Mouse (Mus musculus): Measurements from ENCODE around the gene Asxl1.
"Not testable (repeated sequence)": the region's sequence is repeated elsewhere in the genome, so short reads cannot be mapped to it uniquely, and the experiment has no call there.

Gene Asxl1

GRCm38 (mm10) chr2:153343191-153343590 is 2.4 kb upstream of the Asxl1 start:
- no peak for DNase-seq (ENCODE audit: low spot score in 2 of 2)

DNA sequence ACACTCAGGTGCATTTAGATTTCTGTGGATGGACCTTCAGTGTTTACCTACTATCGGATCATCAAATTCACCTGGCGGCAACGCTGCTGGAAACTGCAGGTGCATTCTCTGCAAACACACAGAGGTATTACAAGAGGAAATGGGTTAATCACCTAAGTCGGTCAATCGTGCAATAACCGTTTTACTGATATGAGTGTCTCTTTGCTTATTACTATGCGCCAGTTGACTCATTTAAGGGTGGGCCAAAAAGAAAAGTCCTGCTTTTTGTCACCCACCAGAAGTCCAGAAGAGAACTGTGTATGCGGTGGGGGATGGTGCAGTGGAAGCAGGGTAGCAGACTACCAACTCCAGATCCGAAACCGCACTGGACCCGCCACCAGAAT is 567 bp upstream of the Asxl1 start:
- DNase-seq (ENCODE audit: low spot score in 2 of 2), result no peak

DNA sequence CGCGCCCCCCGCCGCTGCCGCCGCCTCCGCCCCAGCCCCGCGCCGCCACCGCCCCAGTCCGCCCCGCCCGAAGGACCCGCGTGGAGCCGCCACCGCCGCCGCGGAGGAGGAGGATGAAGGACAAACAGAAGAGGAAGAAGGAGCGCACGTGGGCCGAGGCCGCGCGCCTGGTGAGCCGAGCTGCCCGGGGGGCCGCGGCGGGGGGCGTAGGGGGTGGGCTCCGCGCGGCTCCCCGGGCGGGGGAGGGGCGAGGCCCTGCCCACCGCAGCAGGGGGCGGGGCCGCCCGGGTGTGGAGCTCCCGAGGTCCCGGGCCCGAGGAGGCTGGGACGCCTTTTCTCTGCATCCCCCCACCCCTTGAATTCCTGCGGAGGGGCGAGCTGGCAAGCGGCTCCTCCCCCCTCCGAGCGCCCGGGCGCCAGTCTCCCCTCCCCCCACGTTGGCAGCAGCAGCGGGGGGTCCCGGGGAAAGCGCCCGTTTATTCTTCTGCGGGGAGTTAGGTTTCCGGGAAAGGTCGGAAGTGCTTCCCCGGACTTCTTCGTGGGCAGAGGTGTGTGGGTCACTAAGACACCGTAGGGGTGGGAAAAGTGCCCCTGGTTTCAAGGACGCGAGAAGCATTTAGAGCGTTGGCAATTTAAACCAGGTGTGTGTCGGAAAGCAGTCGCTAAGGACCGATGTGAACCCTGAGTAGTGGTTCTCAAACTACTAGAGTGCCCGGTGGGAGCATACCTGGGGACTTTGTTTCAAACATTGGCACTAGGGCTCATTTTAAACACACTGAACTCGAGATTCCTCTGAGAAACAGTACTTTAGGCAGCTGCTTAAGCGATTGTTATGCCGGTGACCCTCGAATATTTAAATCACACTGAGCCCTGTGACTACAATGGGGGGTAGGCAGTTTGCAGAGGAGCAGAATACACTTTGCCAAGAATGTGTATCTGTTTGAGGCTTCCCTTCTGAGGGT is 873 bp downstream of the Asxl1 start:
- DNase-seq (ENCODE audit: low spot score in 2 of 2), result peak; percentile 51 to 66

DNA sequence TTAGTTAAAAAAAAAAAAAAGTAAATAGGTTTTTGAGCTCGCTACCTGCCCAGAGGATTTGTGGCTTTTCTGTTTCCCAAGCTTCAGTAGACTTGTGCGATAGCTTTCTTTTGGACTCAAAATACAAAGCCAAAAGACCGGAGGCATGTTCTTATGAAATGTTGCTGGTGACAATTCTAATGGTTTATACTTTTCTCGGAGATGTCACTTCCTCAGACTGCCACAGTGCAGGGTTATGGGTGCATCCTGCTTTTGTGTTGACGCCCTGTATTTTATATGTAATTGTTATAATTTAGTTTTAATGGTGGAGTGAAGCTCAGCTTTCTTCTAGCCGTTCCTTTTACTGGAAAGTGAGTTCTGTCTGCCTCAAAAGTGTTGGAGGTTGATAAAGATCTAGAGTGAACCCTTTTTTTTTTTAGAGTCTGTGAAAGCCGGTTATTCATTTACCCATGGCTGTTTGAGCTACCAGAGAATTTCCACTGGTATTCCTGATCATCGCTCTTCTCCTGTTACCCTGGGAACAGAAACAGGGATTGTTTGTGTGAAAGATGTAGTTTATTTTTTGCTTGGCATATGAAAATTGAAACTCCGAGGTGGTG is 1.7 kb downstream of the Asxl1 start:
- no peak for DNase-seq (ENCODE audit: low spot score in 2 of 2)

DNA sequence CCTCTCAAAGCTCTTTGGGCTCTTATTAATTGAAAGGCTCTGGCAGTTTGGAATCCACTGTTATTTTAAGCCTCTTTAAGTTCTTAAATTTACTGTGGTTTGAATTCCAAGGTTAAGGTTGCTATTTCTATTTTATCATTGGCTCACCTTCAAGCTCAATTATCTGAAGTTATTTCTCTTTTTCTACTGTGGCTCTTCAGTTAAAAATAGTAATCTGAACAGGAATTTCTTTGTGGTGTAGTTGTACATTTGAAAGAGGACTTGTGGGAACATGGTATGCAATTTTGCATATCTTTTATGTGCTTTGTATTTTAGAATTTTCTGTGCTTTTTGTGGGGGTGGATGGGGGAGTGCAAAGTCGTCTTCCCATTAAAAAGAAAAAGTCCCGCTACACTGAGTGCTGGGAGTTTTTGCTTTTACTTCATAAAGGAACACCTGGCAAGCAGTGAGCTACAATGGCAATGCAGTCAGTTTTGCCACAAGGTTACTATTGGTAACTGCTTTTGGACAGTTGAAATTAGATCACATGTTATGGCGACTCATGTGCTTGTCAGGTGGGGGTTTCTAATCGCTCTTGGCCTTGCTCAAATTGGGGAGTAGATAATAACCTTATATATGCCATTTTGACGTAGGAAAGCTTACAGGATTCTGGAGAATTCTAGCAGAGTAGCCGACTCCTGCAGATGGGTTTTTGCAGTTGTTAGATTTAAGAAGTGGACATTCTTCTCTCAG is 2.6 kb downstream of the Asxl1 start:
- no peak for DNase-seq (ENCODE audit: low spot score in 2 of 2)

- peak; percentile 13 to 22 for DNase-seq (ENCODE audit: low spot score in 2 of 2)
Observed at GRCm38 (mm10) chr2:153350552-153351181, 5.0 kb downstream of the Asxl1 start.

DNA sequence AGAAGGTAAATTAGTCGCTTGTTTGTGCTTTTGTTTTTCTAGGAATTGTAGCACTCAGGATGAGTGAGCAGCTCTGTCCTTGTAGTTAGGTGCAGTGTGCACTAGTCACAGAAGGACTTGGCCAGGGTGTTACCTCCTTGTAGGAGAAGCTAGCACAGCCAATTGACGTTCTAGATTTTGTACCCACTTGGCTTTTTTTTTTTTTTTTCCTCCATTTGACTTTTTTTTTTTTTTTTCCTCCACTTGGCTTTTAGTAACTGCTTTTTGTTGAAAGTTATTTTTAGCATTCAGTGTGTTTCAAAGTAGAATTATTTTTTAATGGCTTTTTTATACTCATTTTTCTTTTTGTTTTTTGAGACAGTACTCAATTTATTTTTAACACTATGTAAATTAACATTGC is 9.0 kb downstream of the Asxl1 start:
- no peak for DNase-seq (ENCODE audit: low spot score in 2 of 2)

DNA sequence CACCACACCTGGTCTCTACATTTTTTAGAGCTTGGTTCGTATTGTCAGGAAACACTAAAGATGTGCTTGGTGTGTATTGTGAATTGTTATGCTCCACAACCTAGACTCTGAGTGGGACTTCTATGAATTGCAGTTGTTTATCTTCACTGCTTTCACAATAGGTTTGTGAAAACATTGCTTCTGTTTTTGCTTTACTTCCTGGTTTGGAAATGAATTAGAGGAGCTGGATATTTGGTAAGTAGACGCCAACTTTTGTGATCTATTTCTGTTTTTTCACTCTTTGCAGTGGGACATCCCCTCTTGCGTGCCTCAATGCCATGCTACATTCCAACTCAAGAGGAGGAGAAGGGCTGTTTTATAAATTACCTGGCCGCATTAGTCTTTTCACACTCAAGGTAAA is 11.2 kb downstream of the Asxl1 start:
- no peak for DNase-seq (ENCODE audit: low spot score in 2 of 2)

GRCm38 (mm10) chr2:153361101-153361710 is 15.6 kb downstream of the Asxl1 start:
- DNase-seq (ENCODE audit: low spot score in 2 of 2), result no peak

GRCm38 (mm10) chr2:153364531-153364930 is 18.9 kb downstream of the Asxl1 start:
- not testable (repeated sequence) for DNase-seq (ENCODE audit: low spot score in 2 of 2)

GRCm38 (mm10) chr2:153370871-153371270 is 25.2 kb downstream of the Asxl1 start:
- no peak for DNase-seq (ENCODE audit: low spot score in 2 of 2)

DNA sequence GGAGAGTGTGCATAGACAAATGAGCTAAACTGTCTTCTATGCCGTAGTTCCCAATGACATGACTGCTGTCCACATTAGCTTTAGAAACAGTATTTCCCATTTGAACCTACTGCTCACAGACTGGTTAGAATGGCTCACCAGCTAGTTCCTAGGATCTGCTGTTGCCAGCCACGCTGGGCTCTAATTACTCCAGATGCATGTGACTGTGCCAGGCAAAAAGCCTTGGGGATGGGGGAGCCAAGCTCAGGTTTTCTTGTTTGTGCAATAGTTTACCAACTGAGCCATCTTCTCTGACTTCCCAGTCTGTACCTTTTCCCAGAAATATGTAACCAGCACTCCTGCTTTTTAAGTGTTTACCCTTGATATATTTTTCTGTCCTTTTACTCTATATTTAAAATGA is 29.8 kb downstream of the Asxl1 start:
- DNase-seq (ENCODE audit: low spot score in 2 of 2), result no peak

DNA sequence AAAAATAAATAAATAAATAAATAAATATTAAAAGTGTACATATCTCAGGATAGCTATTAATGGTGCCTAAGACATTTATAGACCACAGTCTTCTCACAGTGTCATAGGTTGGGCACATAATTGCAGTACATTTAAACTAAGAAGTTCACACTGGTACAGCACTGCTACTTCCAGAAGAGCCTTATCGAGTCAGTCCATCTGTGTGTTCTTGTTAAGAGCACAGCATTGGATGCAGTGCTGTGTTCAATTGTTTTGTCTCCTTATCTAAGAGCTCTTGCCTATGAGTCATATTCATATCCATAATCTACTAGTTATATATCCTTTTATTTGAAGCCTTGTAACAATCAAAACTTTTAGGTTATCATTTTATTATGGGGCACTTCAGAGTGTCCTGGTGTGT is 34.9 kb downstream of the Asxl1 start:
- DNase-seq (ENCODE audit: low spot score in 2 of 2), result no peak

GRCm38 (mm10) chr2:153389831-153390230 is 44.2 kb downstream of the Asxl1 start:
- no peak for DNase-seq (ENCODE audit: low spot score in 2 of 2)

GRCm38 (mm10) chr2:153393045-153393444 is 47.4 kb downstream of the Asxl1 start:
- peak in 1 of 2 experiments; percentile 38 for DNase-seq (ENCODE audit: low spot score in 2 of 2)

DNA sequence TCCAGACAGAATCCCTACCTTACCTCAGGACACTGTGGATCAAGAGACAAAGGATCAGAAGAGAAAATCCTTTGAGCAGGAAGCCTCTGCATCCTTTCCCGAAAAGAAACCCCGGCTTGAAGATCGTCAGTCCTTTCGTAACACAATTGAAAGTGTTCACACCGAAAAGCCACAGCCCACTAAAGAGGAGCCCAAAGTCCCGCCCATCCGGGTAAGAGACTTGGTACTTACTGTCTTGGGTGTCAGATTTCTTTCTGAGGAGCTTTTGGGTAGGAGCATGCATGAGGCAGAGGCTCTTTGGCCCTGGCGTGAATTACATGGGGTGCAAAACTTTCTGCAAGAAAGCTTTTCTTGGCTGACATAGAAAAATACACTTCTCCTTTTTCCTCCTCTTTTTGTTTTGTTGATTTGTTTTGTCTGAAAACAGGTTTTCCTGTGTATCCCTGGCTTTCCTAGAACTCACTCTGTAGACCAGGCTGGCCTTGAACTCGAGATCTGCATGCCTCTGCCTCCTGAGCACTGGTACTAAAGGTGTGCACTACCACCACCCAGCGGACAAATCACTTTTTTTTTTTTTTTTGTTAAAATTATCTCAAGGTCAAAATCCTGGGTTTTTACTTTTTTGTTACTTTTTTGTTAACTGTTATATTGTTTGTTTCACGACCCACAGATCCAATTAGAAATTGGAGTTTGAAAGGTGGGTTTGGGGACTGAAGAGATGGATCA is 52.3 kb downstream of the Asxl1 start:
- no peak for DNase-seq (ENCODE audit: low spot score in 2 of 2)

DNA sequence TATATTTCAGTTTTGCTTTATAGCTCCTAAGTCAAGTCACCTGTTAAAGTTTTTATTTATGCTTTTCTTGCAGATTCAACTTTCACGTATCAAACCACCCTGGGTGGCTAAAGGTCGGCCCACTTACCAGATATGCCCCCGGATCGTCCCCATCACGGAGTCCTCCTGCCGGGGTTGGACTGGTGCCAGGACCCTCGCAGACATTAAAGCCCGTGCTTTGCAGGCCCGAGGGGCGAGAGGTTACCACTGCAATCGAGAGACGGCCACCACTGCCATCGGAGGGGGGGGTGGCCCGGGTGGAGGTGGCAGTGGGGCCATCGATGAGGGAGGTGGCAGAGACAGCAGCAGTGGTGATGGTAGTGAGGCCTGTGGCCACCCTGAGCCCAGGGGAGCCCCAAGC is 53.5 kb downstream of the Asxl1 start:
- DNase-seq (ENCODE audit: low spot score in 2 of 2), result no peak

DNA sequence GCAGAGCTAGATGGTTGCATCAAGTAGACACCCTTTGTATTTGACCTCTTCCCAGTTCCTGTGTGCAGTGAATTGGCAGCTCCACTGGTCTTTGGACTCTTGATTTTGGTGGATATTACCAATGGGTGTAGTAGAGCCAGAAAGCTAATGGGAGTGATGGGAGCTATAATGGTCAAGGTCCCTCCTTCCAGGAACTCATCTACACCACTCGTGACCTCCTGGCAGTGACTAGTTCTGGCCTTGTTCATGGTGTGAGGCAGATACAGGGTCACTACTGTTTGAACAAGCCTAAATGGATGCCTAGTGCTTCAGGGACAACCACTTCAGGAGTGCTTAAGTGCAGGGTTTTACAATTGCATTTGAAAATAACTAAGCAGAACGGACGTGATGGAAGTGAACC is 58.4 kb downstream of the Asxl1 start:
- no peak for DNase-seq (ENCODE audit: low spot score in 2 of 2)

GRCm38 (mm10) chr2:153404882-153405281 is 59.3 kb downstream of the Asxl1 start:
- DNase-seq (ENCODE audit: low spot score in 2 of 2), result no peak

DNA sequence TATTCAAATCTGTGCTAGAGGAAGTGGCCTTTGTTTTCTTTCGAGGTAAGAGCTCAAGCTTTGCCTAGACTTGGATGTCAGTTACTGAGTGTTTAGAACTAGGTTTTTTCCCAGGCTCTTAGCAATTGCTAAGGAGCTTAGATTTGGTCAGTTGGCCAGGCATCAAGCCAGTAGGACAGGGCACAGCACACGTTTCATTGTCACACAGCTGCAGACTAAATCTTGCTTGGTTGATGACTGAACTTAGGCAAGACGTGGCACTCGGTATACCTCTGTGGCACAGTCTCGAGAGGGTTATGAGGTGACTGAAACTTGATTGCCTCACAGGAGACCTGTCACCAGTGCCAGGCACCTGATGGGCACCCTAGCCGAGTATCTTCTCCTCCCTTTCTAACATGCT is 61.3 kb downstream of the Asxl1 start:
- DNase-seq (ENCODE audit: low spot score in 2 of 2), result no peak

DNA sequence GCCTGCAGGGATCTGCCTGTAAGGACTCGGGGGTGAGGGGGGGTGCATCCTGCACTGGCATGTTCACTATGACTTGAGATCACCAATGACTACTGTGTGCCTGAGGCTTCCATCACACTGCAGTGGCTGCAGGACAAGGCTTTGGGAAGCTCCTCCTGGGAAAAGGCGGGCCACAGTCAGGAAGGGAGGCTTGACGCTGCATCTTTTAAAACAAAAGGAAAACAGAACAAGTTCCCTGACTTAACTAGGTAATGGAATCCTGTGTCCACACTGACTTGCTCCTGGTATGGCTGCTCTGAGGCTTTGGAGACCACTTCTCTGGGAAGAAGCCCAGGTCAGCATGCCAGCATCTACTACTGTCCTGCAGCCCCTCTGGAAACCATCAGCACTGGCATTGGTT is 63.3 kb downstream of the Asxl1 start:
- peak in 1 of 2 experiments; percentile 27 for DNase-seq (ENCODE audit: low spot score in 2 of 2)

Measured in heart, adult 9 months (tissue).